Mouse (Mus musculus) midbrain, postnatal 0 days (tissue): ENCODE data around the gene Glrx2. TPM values are rescaled to one million over a fixed set of nuclear protein-coding genes. Genes with fewer than 3 reads are reported as not detected.
A peak's percentile ranks its signal among the peaks of the same experiment; 100 is the strongest.

Experiments used
- ATAC-seq: fragments of 200-750 bp; cut with Nextera tagmentation; 2 replicates; pipeline ENCODE4 v1.8.0; 2017; ENCODE audit warnings: moderate number of reproducible peaks, mild to moderate bottlenecking, moderate TSS enrichment, moderate library complexity; ENCODE audit not compliant: low FRiP score
- DNase-seq: peaks from one replicate; pipeline ENCODE4 v3.0.0-alpha.2; 2015; ENCODE audit warnings: low spot score
- H3K27ac ChIP-seq: fragments of 300-500 bp; sonication (generic); 2 replicates; pipeline ENCODE4 v1.5.1; 2014; ENCODE audit warnings: low read depth, mild to moderate bottlenecking, low read length, mixed read lengths
- H3K27me3 ChIP-seq: fragments of 300-500 bp; sonication (generic); 2 replicates; pipeline ENCODE4 v1.6.1; 2014; ENCODE audit warnings: low read length, control low read depth, mixed read lengths; ENCODE audit not compliant: insufficient read depth
- H3K36me3 ChIP-seq: fragments of 300-500 bp; sonication (generic); 2 replicates; pipeline ENCODE4 v1.6.1; 2014; ENCODE audit warnings: low read length, control low read depth, mixed read lengths; ENCODE audit not compliant: insufficient read depth
- H3K4me1 ChIP-seq: fragments of 300-500 bp; sonication (generic); 2 replicates; pipeline ENCODE4 v1.6.1; 2014; ENCODE audit warnings: mild to moderate bottlenecking, control low read depth, antibody characterized with exemption, low read length, mixed read lengths; ENCODE audit not compliant: insufficient read depth
- H3K4me2 ChIP-seq: fragments of 300-500 bp; sonication (generic); 2 replicates; pipeline ENCODE4 v1.6.1; 2014; ENCODE audit warnings: low read depth, mild to moderate bottlenecking, low read length, mixed read lengths; ENCODE audit not compliant: poor library complexity, severe bottlenecking
- H3K4me3 ChIP-seq: fragments of 300-500 bp; sonication (generic); 2 replicates; pipeline ENCODE4 v1.5.1; 2014; ENCODE audit warnings: low read depth, mild to moderate bottlenecking, low read length, moderate library complexity
- H3K9ac ChIP-seq: fragments of 300-500 bp; sonication (generic); replicated peaks from 2 replicates; pipeline ENCODE4 v1.6.1; 2014; ENCODE audit warnings: mild to moderate bottlenecking, low read length, moderate library complexity, mixed read lengths; ENCODE audit not compliant: poor library complexity, severe bottlenecking
- H3K9me3 ChIP-seq: fragments of 300-500 bp; sonication (generic); 2 replicates; pipeline ENCODE4 v1.6.1; 2016; ENCODE audit warnings: low read length, control low read depth
- CTCF ChIP-seq: IDR thresholded peaks from 2 replicates; pipeline ENCODE4 v1.5.1; 2016; ENCODE audit warnings: antibody characterized with exemption, mild to moderate bottlenecking
- WGBS: fragments of 180-500 bp; shearing (Covaris S2); extraction: QIAGEN DNeasy Blood & Tissue Kit; methylation state at CpG from one replicate; pipeline ENCODE4 v1.1.7; 2014; 5-methylcytosine and 5-hydroxymethylcytosine counted together
- polyA plus RNA-seq: library from polyadenylated mRNA; unstranded; fragments of >200 nt; fragmentation: Nextera tagmentation; extraction: Ambion mirVana; gene quantifications from 2 replicates; pipeline ENCODE4 v1.2.1, GENCODE M21; 2015
- total RNA-seq: library from RNA; depleted of rRNA; stranded (reverse); fragments of >200 nt; gene quantifications from 2 replicates; pipeline ENCODE4 v1.2.3, GENCODE M21; 2014; rRNA removed

Gene Glrx2
- total and polyA plus RNA-seq, 2 experiments from 2014 or later = 31.4 to 113 TPM

DNA sequence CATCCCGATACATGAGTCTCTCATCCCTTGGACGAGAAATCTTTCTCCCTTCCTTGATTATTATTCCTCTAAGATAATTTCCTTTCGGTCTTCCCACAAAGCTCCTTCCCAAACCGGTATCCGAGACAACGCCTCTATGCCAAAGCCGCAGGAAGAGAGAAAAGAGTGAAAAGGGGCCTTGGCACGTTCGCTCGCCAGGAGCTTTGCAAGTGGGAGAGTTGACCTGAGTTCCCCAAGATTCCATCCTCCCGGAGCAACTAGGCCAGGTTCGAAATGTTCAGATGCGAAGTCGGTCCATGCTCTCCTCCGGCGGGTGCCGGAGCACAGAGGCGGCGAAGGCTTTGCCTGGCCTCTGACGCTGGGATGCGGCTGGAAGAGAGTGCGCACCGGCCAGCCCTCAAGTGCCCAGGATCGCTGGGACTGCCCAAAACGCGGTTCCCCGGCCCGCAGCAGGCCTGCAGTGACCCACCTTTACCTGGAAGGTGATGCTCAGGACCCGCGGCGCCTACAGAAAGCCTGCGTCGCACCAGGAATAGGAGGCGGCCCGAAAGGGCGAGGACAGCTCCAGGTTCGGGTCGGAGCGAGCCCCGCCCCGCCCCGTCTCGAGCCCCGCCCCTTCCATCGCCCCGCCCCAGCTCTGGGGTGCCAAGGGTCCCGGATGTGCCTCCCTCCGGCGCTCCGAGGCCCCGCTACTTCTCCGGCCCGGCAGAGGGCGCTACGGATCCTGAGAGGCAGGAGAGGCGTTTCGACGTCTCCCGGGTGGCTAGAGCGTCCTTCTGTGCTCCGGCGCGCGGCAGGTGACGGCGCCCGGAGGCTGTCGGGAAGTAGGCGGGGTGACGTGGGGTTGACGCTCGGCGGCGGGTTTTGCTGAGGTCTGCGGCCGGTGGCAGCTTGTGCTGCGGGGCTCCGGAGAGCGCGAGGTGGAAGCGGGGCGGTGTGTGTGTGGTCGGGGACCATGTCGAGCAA, 60.6 kb downstream of the Glrx2 start, which contains the start of the genes Trove2 and Uchl5:
Gene Trove2, minus strand, starts transcription at position 623 of the 966 bp plus-strand sequence.
Gene Uchl5, plus strand, starts transcription at position 827 of the 966 bp plus-strand sequence.
- peak within 1 kb of the TSS; percentile 87 for H3K9ac ChIP-seq
- H3K4me2 ChIP-seq = peak within 1 kb of the TSS; percentile 96
- peak; percentile 98 for DNase-seq
- WGBS = under 1% methylated on average over 62 of the region's 84 CpGs
- peak within 1 kb of the TSS; percentile 84 for H3K27ac ChIP-seq
- peak; percentile 96 for ATAC-seq
- no peaks in the 10 kb centered on the region for H3K9me3 ChIP-seq
- peak within 1 kb of the TSS; percentile 88 for H3K4me3 ChIP-seq
- 0 out of 2 replicates have a peak, but pooled peaks cover 3% of the 10 kb centered on the region for H3K36me3 ChIP-seq
- peak; percentile 96 for TF ChIP-seq CTCF
- peaks cover 7% of the 10 kb centered on the region; the same call in 1 of the 2 replicates for H3K4me1 ChIP-seq
- no peaks in the 10 kb centered on the region for H3K27me3 ChIP-seq

DNA sequence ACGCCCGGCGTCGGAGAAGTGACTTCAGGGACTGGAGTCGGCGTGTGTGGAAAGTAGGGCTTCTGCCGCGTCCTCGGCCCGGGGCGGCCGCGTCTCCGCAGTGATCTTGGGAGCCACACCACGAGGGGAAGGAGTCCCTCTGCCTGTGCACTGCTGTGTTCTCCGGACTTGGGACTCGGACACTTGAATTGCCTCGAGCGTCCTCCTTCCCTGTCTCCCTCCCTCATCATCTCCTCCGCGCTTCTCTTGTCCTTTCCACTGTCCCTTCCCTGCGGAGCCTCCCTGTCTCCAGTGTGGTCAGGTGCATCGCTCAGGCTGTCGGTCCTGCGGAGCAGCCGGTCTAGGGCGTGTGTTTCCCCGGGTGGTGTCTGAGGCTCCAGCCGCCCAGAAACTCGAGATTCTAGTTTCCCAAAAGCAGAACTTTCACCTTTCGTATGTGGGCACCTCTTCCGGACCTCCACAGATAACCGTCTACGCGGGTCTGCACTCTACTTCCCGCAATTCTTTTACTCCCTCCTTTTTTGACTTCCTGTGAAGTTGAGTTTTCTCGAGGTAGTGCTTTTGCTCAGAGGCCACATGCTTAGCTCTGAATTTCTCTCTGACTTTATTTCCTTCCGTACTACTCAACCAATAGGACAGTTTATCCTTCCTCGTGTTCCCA, 61.5 kb downstream of the Glrx2 start:
- no peak for TF ChIP-seq CTCF
- peak overlapping the region; percentile 88 for H3K4me3 ChIP-seq
- H3K4me1 ChIP-seq = peaks cover 7% of the 10 kb centered on the region; the same call in 1 of the 2 replicates
- H3K27ac ChIP-seq = peak overlapping the region; percentile 68
- H3K36me3 ChIP-seq = 0 out of 2 replicates have a peak, but pooled peaks cover 3% of the 10 kb centered on the region
- peak overlapping the region; percentile 87 for H3K9ac ChIP-seq
- DNase-seq = peak; percentile 14
- H3K4me2 ChIP-seq = peak overlapping the region; percentile 96
- no peaks in the 10 kb centered on the region for H3K9me3 ChIP-seq
- peak; percentile 51 for ATAC-seq
- WGBS = under 1% methylated on average over 27 of the region's 39 CpGs
- H3K27me3 ChIP-seq = no peaks in the 10 kb centered on the region

DNA sequence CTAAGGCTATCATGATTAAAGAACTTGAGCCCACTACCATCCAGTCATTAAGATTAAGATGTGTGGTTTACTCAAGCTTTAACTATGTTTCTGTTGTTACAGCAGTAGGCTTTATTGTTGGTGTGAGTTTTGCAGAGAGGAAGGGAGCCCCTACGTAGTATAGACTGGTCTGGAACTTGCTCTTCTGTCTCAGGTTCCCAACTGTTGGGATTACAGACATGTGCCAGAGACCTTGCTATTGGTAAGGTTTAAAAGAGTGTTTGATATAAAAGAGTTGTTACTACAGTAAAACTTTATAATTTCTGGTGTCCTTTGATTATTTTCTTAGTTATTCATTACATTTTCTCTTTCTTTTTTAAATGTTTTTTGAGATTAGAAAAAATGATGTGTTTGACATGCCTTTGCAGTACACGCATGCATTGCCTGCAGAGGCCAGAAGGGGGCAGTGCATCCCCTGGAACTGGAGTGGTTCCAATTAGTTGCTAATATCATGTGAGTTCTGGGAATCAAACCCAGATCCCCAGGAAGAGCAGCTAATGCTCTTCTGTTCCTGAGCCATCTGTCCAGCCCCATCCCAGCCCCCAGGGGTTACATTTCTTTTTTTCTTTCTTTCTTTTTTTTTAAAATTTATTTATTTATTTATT, 72.6 kb downstream of the Glrx2 start:
- no peak for ATAC-seq
- DNase-seq = no peak
- 74% methylated on average over 2 of the region's 2 CpGs for WGBS
- Histone ChIP-seq H3K9ac (no peak overlapping the region), H3K4me1 (no peaks in the 10 kb centered on the region), H3K27me3 (no peaks in the 10 kb centered on the region), H3K9me3 (no peaks in the 10 kb centered on the region), H3K27ac (no peak overlapping the region), H3K4me3 (no peak overlapping the region), H3K4me2 (no peak overlapping the region), H3K36me3 (no peaks in the 10 kb centered on the region)
- TF ChIP-seq CTCF = peak; percentile 61

Other genes starting within 250 kb of the Glrx2 start
- gene B3galt2, start 75.7 kb upstream of the Glrx2 start, total RNA-seq = 15.0 and 20.4 TPM in 2 replicates
- gene B3galt2, start 75.7 kb upstream of the Glrx2 start, polyA plus RNA-seq = 7.2 and 8.5 TPM in 2 replicates
- 7.8 and 11.6 TPM in 2 replicates for gene Cdc73, start 13.4 kb upstream of the Glrx2 start, total RNA-seq
- 8.3 and 11.5 TPM in 2 replicates for gene Cdc73, start 13.4 kb upstream of the Glrx2 start, polyA plus RNA-seq
- 31.5 and 41.5 TPM in 2 replicates for gene Trove2, start 60.7 kb downstream of the Glrx2 start, total RNA-seq
- gene Trove2, start 60.7 kb downstream of the Glrx2 start, polyA plus RNA-seq = 22.1 and 24.9 TPM in 2 replicates
- gene Uchl5, start 60.9 kb downstream of the Glrx2 start, total RNA-seq = 9.2 and 24.9 TPM in 2 replicates
- 57.6 and 63.0 TPM in 2 replicates for gene Uchl5, start 60.9 kb downstream of the Glrx2 start, polyA plus RNA-seq